Mouse (Mus musculus): ENCODE data around the gene Lmna. TPM values are rescaled to one million over a fixed set of nuclear protein-coding genes. Genes with fewer than 3 reads are reported as not detected.
A peak's percentile ranks its signal among the peaks of the same experiment; 100 is the strongest.

The Lmna gene
- polyA plus RNA-seq, 1 experiment from 2014 or later, result 155 TPM

- H3K9ac ChIP-seq (ENCODE audit: low read depth, low read length), result peak overlapping the region; percentile 5; the same call in 1 of the 2 replicates
- H3K4me3 ChIP-seq (ENCODE audit: low read depth, low read length), result 0 out of 2 replicates have a peak overlapping the region, but pooled peaks have one; percentile 22
- peak overlapping the region; percentile 46 for H3K4me2 ChIP-seq
- H3K27ac ChIP-seq (ENCODE audit: low read depth, low read length), result no peak overlapping the region
- DNase-seq (ENCODE audit: low spot score) (no peak), ATAC-seq (replicated peaks; ENCODE audit: low FRiP score) (no peak)
- H3K27me3 ChIP-seq (replicated peaks; ENCODE audit: control insufficient read depth, insufficient read depth, low read length), result peaks cover 18% of the 10 kb centered on the region
- 12% methylated on average over 21 of the region's 21 CpGs for WGBS
- H3K4me1 ChIP-seq (replicated peaks; ENCODE audit: control insufficient read depth, insufficient read depth, low read length), result peaks cover 17% of the 10 kb centered on the region
- H3K36me3 ChIP-seq (ENCODE audit: control insufficient read depth, insufficient read depth, low read length), result no peaks in the 10 kb centered on the region
- H3K9me3 ChIP-seq (ENCODE audit: control insufficient read depth, low read length), result no peaks in the 10 kb centered on the region
These were observed 60.2 kb downstream of the Lmna start for GRCm38 (mm10) chr3:88449395-88450023.

- Histone ChIP-seq H3K4me2 (no peak overlapping the region), H3K9ac (ENCODE audit: low read depth, low read length) (no peak overlapping the region), H3K9me3 (ENCODE audit: control insufficient read depth, low read length) (no peaks in the 10 kb centered on the region), H3K27ac (ENCODE audit: low read depth, low read length) (no peak overlapping the region), H3K4me1 (replicated peaks; ENCODE audit: control insufficient read depth, insufficient read depth, low read length) (peaks cover 12% of the 10 kb centered on the region), H3K4me3 (ENCODE audit: low read depth, low read length) (no peak overlapping the region), H3K27me3 (replicated peaks; ENCODE audit: control insufficient read depth, insufficient read depth, low read length) (peaks cover 16% of the 10 kb centered on the region), H3K36me3 (ENCODE audit: control insufficient read depth, insufficient read depth, low read length) (no peaks in the 10 kb centered on the region)
- no peak for ATAC-seq (replicated peaks; ENCODE audit: low FRiP score)
- DNase-seq (ENCODE audit: low spot score), result no peak
- WGBS, result 73% methylated on average over 8 of the region's 8 CpGs
These were observed 61.3 kb downstream of the Lmna start for GRCm38 (mm10) chr3:88448443-88448842.

GRCm38 (mm10) chr3:88447676-88448183, 62.0 kb downstream of the Lmna start:
- Histone ChIP-seq H3K27ac (ENCODE audit: low read depth, low read length) (no peak overlapping the region), H3K9ac (ENCODE audit: low read depth, low read length) (no peak overlapping the region), H3K27me3 (replicated peaks; ENCODE audit: control insufficient read depth, insufficient read depth, low read length) (peaks cover 14% of the 10 kb centered on the region), H3K4me1 (replicated peaks; ENCODE audit: control insufficient read depth, insufficient read depth, low read length) (peaks cover 14% of the 10 kb centered on the region), H3K4me2 (no peak overlapping the region), H3K4me3 (ENCODE audit: low read depth, low read length) (no peak overlapping the region), H3K36me3 (ENCODE audit: control insufficient read depth, insufficient read depth, low read length) (no peaks in the 10 kb centered on the region), H3K9me3 (ENCODE audit: control insufficient read depth, low read length) (no peaks in the 10 kb centered on the region)
- ATAC-seq (replicated peaks; ENCODE audit: low FRiP score) (no peak; the same call in 1 of the 2 replicates), DNase-seq (ENCODE audit: low spot score) (no peak)
- WGBS, result 49% methylated on average over 8 of the region's 8 CpGs

- ATAC-seq (replicated peaks; ENCODE audit: low FRiP score), result no peak
- 53% methylated on average over 8 of the region's 8 CpGs for WGBS
- H3K4me3 ChIP-seq (ENCODE audit: low read depth, low read length), result no peak overlapping the region
These were observed 63.2 kb downstream of the Lmna start for GRCm38 (mm10) chr3:88446471-88447123.

GRCm38 (mm10) chr3:88442888-88443287, 66.9 kb downstream of the Lmna start:
- 56% methylated on average over 7 of the region's 7 CpGs for WGBS
- Histone ChIP-seq H3K27ac (ENCODE audit: low read depth, low read length) (no peak overlapping the region), H3K4me1 (replicated peaks; ENCODE audit: control insufficient read depth, insufficient read depth, low read length) (peaks cover 11% of the 10 kb centered on the region), H3K27me3 (replicated peaks; ENCODE audit: control insufficient read depth, insufficient read depth, low read length) (peaks cover 8% of the 10 kb centered on the region), H3K9me3 (ENCODE audit: control insufficient read depth, low read length) (no peaks in the 10 kb centered on the region), H3K4me3 (ENCODE audit: low read depth, low read length) (no peak overlapping the region), H3K9ac (ENCODE audit: low read depth, low read length) (peak overlapping the region; percentile 36; the same call in 1 of the 2 replicates), H3K36me3 (ENCODE audit: control insufficient read depth, insufficient read depth, low read length) (no peaks in the 10 kb centered on the region), H3K4me2 (no peak overlapping the region)
- ATAC-seq (replicated peaks; ENCODE audit: low FRiP score) (0 out of 2 replicates have a peak, but pooled peaks have one; percentile 29), DNase-seq (ENCODE audit: low spot score) (no peak)

More at GRCm38 (mm10) chr3:88446471-88447123, 63.2 kb downstream of the Lmna start:
- H3K27me3 ChIP-seq (replicated peaks; ENCODE audit: control insufficient read depth, insufficient read depth, low read length), result peaks cover 14% of the 10 kb centered on the region
- H3K9me3 ChIP-seq (ENCODE audit: control insufficient read depth, low read length), result no peaks in the 10 kb centered on the region
- H3K4me1 ChIP-seq (replicated peaks; ENCODE audit: control insufficient read depth, insufficient read depth, low read length), result peaks cover 14% of the 10 kb centered on the region
- no peak for DNase-seq (ENCODE audit: low spot score)
- H3K4me2 ChIP-seq, result no peak overlapping the region
- no peak overlapping the region for H3K27ac ChIP-seq (ENCODE audit: low read depth, low read length)
- no peaks in the 10 kb centered on the region for H3K36me3 ChIP-seq (ENCODE audit: control insufficient read depth, insufficient read depth, low read length)
- no peak overlapping the region for H3K9ac ChIP-seq (ENCODE audit: low read depth, low read length)

- H3K9me3 ChIP-seq (ENCODE audit: control insufficient read depth, low read length), result no peaks in the 10 kb centered on the region
- peak overlapping the region; percentile 36; the same call in 1 of the 2 replicates for H3K9ac ChIP-seq (ENCODE audit: low read depth, low read length)
- no peak overlapping the region for H3K4me3 ChIP-seq (ENCODE audit: low read depth, low read length)
- H3K27ac ChIP-seq (ENCODE audit: low read depth, low read length), result no peak overlapping the region
- ATAC-seq (replicated peaks; ENCODE audit: low FRiP score), result no peak
- 79% methylated on average over 12 of the region's 12 CpGs for WGBS
- peaks cover 8% of the 10 kb centered on the region for H3K27me3 ChIP-seq (replicated peaks; ENCODE audit: control insufficient read depth, insufficient read depth, low read length)
- no peak overlapping the region for H3K4me2 ChIP-seq
- H3K4me1 ChIP-seq (replicated peaks; ENCODE audit: control insufficient read depth, insufficient read depth, low read length), result peaks cover 12% of the 10 kb centered on the region
- no peaks in the 10 kb centered on the region for H3K36me3 ChIP-seq (ENCODE audit: control insufficient read depth, insufficient read depth, low read length)
- no peak for DNase-seq (ENCODE audit: low spot score)
These were observed 67.3 kb downstream of the Lmna start for GRCm38 (mm10) chr3:88442488-88442887.

- Histone ChIP-seq H3K4me2 (peak overlapping the region; percentile 42), H3K27me3 (replicated peaks; ENCODE audit: control insufficient read depth, insufficient read depth, low read length) (peaks cover 8% of the 10 kb centered on the region), H3K36me3 (ENCODE audit: control insufficient read depth, insufficient read depth, low read length) (no peaks in the 10 kb centered on the region), H3K4me3 (ENCODE audit: low read depth, low read length) (no peak overlapping the region; the same call in 1 of the 2 replicates), H3K9ac (ENCODE audit: low read depth, low read length) (no peak overlapping the region), H3K4me1 (replicated peaks; ENCODE audit: control insufficient read depth, insufficient read depth, low read length) (peaks cover 18% of the 10 kb centered on the region), H3K9me3 (ENCODE audit: control insufficient read depth, low read length) (no peaks in the 10 kb centered on the region), H3K27ac (ENCODE audit: low read depth, low read length) (no peak overlapping the region)
- WGBS, result 16% methylated on average over 27 of the region's 27 CpGs
- DNase-seq (ENCODE audit: low spot score) (no peak), ATAC-seq (replicated peaks; ENCODE audit: low FRiP score) (no peak)
These were observed 69.0 kb downstream of the Lmna start for GRCm38 (mm10) chr3:88440500-88441381.

GRCm38 (mm10) chr3:88439582-88439981, 70.2 kb downstream of the Lmna start:
- H3K9ac ChIP-seq (ENCODE audit: low read depth, low read length), result no peak overlapping the region
- H3K27me3 ChIP-seq (replicated peaks; ENCODE audit: control insufficient read depth, insufficient read depth, low read length), result peaks cover 8% of the 10 kb centered on the region
- WGBS, result 53% methylated on average over 4 of the region's 4 CpGs
- H3K4me1 ChIP-seq (replicated peaks; ENCODE audit: control insufficient read depth, insufficient read depth, low read length), result peaks cover 18% of the 10 kb centered on the region
- no peaks in the 10 kb centered on the region for H3K36me3 ChIP-seq (ENCODE audit: control insufficient read depth, insufficient read depth, low read length)
- H3K4me3 ChIP-seq (ENCODE audit: low read depth, low read length), result no peak overlapping the region
- no peak for ATAC-seq (replicated peaks; ENCODE audit: low FRiP score)
- DNase-seq (ENCODE audit: low spot score), result no peak
- no peak overlapping the region for H3K4me2 ChIP-seq
- no peak overlapping the region for H3K27ac ChIP-seq (ENCODE audit: low read depth, low read length)
- H3K9me3 ChIP-seq (ENCODE audit: control insufficient read depth, low read length), result no peaks in the 10 kb centered on the region
